Mouse (Mus musculus): ENCODE measurements around the gene Klhdc8b. TPM values are rescaled to one million over a fixed set of nuclear protein-coding genes. Genes with fewer than 3 reads are reported as not detected.

Klhdc8b gene
- polyA plus RNA-seq (2012; rRNA removed; ENCODE audit: low replicate concordance), result 44.0 and 53.3 TPM in 2 replicates

DNA sequence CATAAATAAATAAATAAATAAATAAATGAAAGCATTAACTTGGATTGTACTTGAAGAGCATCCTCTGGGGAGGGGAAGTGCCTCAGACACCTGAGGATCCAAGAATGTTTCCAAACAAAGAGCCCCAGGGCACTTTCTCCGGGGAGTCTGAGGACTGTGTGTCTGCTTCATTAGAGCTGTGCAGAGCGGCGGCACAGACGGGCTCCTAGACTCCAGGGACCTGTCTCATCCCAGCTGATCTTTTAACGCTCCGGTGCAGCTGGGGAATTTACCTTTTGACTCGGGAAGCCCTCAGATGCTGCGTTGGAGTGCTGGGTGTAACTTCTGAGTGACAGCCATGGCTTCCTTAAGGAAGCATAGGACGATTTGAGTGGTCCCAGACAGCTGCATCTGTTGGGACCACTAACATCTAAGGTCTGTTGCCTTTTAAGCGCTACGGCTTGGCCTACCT lies at the start of gene Klhdc8b:
TSS of gene Klhdc8b (minus strand) at position 401 of the 451 bp plus-strand sequence.

DNA sequence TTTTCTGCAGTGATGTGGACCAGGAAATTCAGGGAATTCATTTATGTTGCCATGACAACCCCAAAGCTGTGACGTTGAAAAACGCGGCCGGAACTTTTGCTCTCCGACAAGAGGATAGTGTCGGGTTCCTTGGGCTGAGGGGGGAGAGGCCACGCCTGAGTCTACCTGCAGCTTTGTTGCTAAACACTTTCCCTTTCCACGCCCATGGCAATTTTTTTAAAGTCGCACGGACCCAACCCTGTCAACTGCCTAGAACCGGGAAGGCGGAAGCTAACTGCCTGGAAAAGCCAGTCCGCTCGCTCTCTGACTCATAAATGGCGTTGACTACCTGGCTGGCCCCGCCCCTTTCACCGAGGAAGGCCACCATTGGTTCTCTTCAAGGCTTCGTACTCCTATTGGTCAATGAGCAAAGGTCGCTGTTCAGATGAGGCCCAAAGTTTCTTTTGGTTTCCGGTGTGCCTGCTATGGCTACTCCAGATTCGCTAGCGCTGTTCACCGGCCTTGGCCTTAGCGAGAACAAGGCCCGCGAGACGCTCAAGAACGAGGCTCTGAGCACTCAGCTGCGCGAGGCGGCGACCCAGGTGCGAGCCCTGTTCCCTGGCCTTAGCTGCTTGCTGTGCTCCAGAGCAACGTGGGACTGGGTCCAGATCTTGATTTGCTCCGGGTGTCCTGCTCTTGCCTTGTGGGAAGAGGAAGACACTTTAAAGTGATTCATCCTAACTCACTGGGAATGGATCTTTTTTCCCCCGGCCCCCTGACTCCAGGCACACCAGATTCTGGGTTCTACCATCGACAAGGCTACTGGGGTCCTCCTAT lies 46.4 kb upstream of the Klhdc8b start, which contains the start of gene Qars:
TSS of gene Qars (plus strand) at position 88 of the 816 bp plus-strand sequence.

DNA sequence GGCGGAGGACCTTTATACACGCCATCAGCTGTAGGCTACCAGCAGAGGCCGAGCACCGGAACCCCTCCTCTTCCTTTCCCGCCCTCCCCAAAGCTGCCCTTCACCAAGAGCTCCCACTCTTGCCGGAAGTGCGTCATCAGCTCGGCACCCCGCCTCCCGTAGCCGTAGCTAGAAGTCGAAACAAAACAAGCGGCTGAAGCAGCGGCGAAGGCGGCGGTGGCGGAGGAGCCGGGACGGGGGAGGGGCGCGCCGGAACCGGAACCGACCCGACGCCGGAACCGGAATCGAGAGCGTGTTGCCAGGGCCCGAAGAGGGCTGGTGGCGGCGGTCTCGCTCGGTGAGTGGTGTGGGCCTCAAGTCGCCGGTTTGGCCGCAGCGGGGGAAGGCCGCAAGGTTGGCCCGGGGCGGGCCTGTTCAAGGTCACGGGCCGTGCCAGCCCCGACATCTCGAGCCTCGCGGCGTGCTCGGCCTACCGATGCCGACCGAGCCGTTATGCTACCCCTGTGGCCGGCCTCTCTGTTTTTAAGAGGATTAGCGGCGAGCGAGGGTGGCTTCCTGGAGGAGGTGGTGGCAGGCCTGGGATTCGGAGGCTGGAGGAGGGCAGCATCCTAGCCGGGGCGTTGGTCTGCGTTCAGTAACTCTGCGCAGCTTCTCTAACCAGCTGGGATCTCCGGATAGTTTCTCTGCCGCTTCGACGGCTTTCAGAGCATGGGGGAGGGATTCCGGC lies 29.3 kb upstream of the Klhdc8b start, which contains the start of gene Usp19:
TSS of gene Usp19 (plus strand) at position 44 of the 727 bp plus-strand sequence.

DNA sequence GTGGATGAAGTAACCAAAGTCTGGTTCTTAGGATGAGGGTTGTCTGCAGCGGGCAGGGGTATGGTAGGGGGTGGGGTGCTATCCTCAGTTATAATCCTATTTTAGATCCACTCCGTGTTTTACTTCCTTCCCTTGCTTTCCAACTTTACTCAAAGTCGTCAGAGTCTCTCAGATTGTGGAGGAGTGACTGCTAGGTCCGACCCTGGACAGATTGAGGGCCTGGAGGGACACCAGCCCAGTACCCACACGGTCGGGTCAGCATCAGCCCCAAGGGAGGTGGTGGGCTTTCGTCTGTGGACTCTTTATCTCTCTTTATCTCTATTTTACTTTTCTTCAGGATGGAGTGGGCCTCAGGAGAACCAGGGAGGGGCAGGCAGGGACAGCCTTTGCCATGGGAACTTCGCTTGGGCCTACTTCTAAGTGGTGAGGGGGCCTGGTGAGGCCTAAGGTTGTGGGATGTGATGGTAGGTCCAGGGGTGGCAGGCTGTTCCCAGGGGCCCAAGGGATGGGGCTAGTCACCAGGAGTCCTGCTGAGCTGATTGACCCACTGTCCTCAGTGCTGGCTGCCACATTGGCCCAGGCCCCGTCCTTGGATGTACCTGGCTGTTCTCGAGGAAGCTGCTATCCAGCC lies 18.5 kb upstream of the Klhdc8b start, which contains the start of gene Lamb2:
TSS of gene Lamb2 (plus strand) at position 16 of the 631 bp plus-strand sequence.

DNA sequence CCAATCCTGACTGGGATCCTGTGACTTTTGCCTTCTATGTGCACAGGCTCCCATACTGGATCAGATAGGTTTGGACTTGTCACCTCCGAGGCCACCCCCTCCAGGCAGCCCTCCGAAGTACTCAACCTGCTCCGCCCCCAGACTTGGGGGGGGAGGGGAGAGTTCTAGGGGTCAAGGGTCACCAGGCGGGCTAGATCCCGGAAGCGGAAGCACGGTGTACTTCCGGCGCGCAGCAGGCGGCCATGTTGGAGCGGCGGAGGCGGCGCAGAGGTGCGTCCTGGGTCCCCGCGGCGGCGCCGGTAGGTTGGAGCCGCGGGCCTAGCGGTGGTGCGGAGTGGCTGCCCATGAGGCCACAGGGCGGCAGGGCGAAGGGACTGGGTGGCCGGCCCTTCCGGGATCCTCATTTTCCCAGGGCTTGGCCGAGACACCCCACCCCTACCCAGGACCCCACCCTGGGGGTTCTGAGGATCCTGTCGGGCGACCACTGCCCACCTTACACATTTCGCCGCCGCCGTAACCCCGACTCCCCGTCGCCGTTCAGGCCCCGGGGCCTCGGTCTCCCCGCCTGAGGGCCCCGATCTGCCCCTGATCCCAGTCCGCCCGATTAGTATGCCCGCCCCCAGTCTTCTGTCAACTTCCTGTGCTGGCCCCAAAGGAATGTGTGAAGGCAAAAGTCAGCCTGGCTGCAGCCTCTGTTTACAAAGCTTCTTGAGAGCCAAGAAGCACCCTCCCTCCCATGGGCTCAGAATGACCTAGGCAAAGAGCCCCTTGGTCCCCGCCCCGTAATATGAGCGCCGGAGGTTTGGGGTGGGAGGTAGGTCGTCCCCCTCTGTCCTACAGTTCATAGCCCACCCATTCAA lies 832 bp downstream of the Klhdc8b start, which contains the start of gene Ccdc71:
TSS of gene Ccdc71 (plus strand) at position 209 of the 860 bp plus-strand sequence.

DNA sequence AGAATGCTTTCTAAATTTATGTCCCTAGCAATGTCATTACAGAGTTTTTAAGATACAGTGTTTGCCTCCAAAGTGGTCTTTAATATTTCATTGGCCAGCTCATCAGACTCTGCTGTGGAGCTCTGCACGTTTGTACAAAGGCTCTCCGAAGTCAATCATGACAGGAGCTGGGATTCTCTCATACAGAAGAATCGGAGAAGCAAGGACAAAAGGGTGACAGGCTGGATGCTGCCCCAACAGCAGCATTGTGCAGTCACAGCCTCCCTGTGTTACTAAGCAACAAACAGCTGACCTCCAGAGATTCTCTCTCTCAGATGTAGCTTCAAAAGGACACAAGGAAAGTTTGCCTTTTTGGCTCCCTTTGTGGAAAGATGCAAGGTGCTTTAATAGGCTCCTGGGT lies 25.2 kb downstream of the Klhdc8b start, which contains the start of gene BC048562:
TSS of gene BC048562 (plus strand) at position 301 of the 400 bp plus-strand sequence.

DNA sequence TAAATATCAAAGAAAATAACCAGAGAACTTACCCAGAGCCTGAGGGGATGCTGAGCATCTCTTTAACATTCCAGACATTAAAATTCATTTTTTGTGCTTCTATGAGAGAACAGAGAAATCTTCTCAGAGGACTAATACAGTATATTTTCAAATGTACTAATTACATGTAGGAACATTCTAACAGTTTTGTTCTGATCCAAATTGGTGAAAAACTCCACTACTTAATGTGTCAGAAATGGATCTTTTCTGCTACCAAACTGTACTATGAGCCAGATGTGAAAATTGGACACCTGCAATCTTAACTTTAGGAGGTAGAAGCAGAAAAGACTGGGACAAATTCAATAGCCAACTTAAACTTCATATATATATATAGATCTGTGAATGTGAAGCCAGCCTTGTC lies 33.0 kb downstream of the Klhdc8b start, which contains the start of gene Ccdc36:
TSS of gene Ccdc36 (minus strand) at position 101 of the 400 bp plus-strand sequence.

Other genes with a start within 250 kb of the Klhdc8b start
- gene Dag1, start 197.6 kb downstream of the Klhdc8b start, polyA plus RNA-seq (2012; rRNA removed; ENCODE audit: low replicate concordance), result 72.6 and 76.3 TPM in 2 replicates
- gene Nicn1, start 171.2 kb downstream of the Klhdc8b start, polyA plus RNA-seq (2012; rRNA removed; ENCODE audit: low replicate concordance), result 14.5 and 29.8 TPM in 2 replicates
- 7.5 and 10.4 TPM in 2 replicates for gene Amt, start 164.7 kb downstream of the Klhdc8b start, polyA plus RNA-seq (2012; rRNA removed; ENCODE audit: low replicate concordance)
- gene Rhoa, start 155.5 kb downstream of the Klhdc8b start, polyA plus RNA-seq (2012; rRNA removed; ENCODE audit: low replicate concordance), result 125 and 183 TPM in 2 replicates
- gene Tcta, start 155.4 kb downstream of the Klhdc8b start, polyA plus RNA-seq (2012; rRNA removed; ENCODE audit: low replicate concordance), result 43.9 and 96.1 TPM in 2 replicates
- 1,029 and 1,673 TPM in 2 replicates for gene Gpx1, start 122.7 kb downstream of the Klhdc8b start, polyA plus RNA-seq (2012; rRNA removed; ENCODE audit: low replicate concordance)
- gene Usp4, start 113.7 kb downstream of the Klhdc8b start, polyA plus RNA-seq (2012; rRNA removed; ENCODE audit: low replicate concordance), result 59.2 and 62.9 TPM in 2 replicates
- 0.34 and 0.48 TPM in 2 replicates for gene 1700102P08Rik, start 68.8 kb downstream of the Klhdc8b start, polyA plus RNA-seq (2012; rRNA removed; ENCODE audit: low replicate concordance)
- gene Ccdc36, start 33.1 kb downstream of the Klhdc8b start, polyA plus RNA-seq (2012; rRNA removed; ENCODE audit: low replicate concordance), result 0.03 TPM in 1 of 2 replicates, not detected in the other
- gene BC048562, start 25.1 kb downstream of the Klhdc8b start, polyA plus RNA-seq (2012; rRNA removed; ENCODE audit: low replicate concordance), result not detected in 2 replicates
- 24.9 and 25.2 TPM in 2 replicates for gene Ccdc71, start 1.1 kb downstream of the Klhdc8b start, polyA plus RNA-seq (2012; rRNA removed; ENCODE audit: low replicate concordance)
- gene Lamb2, start 18.2 kb upstream of the Klhdc8b start, polyA plus RNA-seq (2012; rRNA removed; ENCODE audit: low replicate concordance), result 152 and 195 TPM in 2 replicates
- gene Usp19, start 29.0 kb upstream of the Klhdc8b start, polyA plus RNA-seq (2012; rRNA removed; ENCODE audit: low replicate concordance), result 177 and 200 TPM in 2 replicates
- 171 and 217 TPM in 2 replicates for gene Qars, start 46.1 kb upstream of the Klhdc8b start, polyA plus RNA-seq (2012; rRNA removed; ENCODE audit: low replicate concordance)
- gene Qrich1, start 55.2 kb upstream of the Klhdc8b start, polyA plus RNA-seq (2012; rRNA removed; ENCODE audit: low replicate concordance), result 121 and 153 TPM in 2 replicates
- gene Impdh2, start 98.7 kb upstream of the Klhdc8b start, polyA plus RNA-seq (2012; rRNA removed; ENCODE audit: low replicate concordance), result 76.5 and 81.5 TPM in 2 replicates
- gene Ndufaf3, start 105.9 kb upstream of the Klhdc8b start, polyA plus RNA-seq (2012; rRNA removed; ENCODE audit: low replicate concordance), result 54.9 and 58.4 TPM in 2 replicates
- gene Dalrd3, start 108.3 kb upstream of the Klhdc8b start, polyA plus RNA-seq (2012; rRNA removed; ENCODE audit: low replicate concordance), result 215 and 258 TPM in 2 replicates
- 39.5 and 43.9 TPM in 2 replicates for gene Wdr6, start 117.2 kb upstream of the Klhdc8b start, polyA plus RNA-seq (2012; rRNA removed; ENCODE audit: low replicate concordance)
- gene P4htm, start 136.1 kb upstream of the Klhdc8b start, polyA plus RNA-seq (2012; rRNA removed; ENCODE audit: low replicate concordance), result 7.2 and 10.5 TPM in 2 replicates
- gene Arih2, start 187.8 kb upstream of the Klhdc8b start, polyA plus RNA-seq (2012; rRNA removed; ENCODE audit: low replicate concordance), result 26.9 and 47.5 TPM in 2 replicates
- gene Slc25a20, start 200.5 kb upstream of the Klhdc8b start, polyA plus RNA-seq (2012; rRNA removed; ENCODE audit: low replicate concordance), result 34.9 and 55.0 TPM in 2 replicates
- 11.2 and 21.9 TPM in 2 replicates for gene Prkar2a, start 227.7 kb upstream of the Klhdc8b start, polyA plus RNA-seq (2012; rRNA removed; ENCODE audit: low replicate concordance)